Mouse (Mus musculus): ENCODE measurements around the gene Olfr159. TPM values are rescaled to one million over a fixed set of nuclear protein-coding genes. Genes with fewer than 3 reads are reported as not detected.
A peak's percentile ranks its signal among the peaks of the same experiment; 100 is the strongest.

The Olfr159 gene
- total RNA-seq, 2 experiments from 2014 or later: not detected

DNA sequence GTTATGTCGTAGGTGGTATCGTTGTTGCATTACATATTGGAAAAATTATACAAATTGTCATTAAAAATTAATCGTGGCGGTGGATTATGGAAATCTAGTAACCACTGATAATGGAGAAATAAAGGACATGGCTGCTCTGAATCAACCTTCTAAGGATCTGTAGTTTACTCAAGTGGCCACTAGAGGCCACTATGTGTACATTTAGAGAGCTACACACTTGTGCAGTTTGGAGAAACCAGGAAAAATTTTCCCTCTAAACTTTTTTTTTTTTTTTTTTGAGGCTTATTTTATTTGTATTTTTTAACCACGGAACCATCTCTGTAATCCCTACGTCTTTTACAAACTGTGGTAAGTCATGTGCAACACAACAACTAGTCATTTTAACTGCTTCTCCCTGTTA is 25.6 kb downstream of the Olfr159 start:
- DNase-seq (ENCODE audit: extremely low spot score in 1 of 2, low spot score in 2 of 2): no peak
- peak; percentile 82 for TF ChIP-seq CTCF (IDR thresholded peaks at IDR 0.05)
- Histone ChIP-seq H3K4me3 (no peak overlapping the region), H3K27ac (no peak overlapping the region)
- intact Hi-C loops (cut with DNase I): loop anchor here (2.0 to 10.0 kb wide), 2 partner anchors 116 to 240 kb away; partner anchors contain the start of gene Ccin

DNA sequence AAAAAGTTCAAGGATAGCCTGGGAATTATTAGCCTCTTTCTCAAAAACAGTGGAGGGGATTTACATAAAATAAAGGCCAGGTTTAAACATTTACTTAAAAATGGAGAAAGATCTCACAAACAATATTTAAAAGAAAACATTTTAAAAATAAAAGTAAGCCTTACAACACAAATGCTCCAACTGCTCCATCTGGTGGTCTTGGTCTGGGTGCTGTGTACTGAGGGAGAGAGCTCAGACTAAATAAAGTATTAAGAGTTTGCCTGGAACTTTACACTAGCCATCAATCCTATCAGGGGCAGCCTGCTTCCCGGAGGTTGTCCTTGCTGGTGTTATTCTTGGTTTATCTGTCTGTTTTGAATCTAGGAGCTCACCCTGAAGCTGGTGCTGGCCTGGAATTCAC is 27.7 kb downstream of the Olfr159 start:
- Histone ChIP-seq H3K27ac (no peak overlapping the region), H3K4me3 (no peak overlapping the region)
- no peak for DNase-seq (ENCODE audit: extremely low spot score in 1 of 2, low spot score in 2 of 2)
- TF ChIP-seq CTCF (IDR thresholded peaks at IDR 0.05): peak; percentile 48
- intact Hi-C loops (cut with DNase I): loop anchor here (10.0 kb wide), 1 partner anchor 242 kb away; the partner anchor contains the start of gene Ccin

- intact Hi-C loops (cut with DNase I): loop anchor here (10.0 kb wide), 1 partner anchor 242 kb away; the partner anchor contains the start of gene Ccin
- DNase-seq (ENCODE audit: extremely low spot score in 1 of 2, low spot score in 2 of 2): no peak
- TF ChIP-seq CTCF (IDR thresholded peaks at IDR 0.05): no peak
- H3K27ac ChIP-seq: no peak overlapping the region
- H3K4me3 ChIP-seq: no peak overlapping the region
Observed at GRCm38 (mm10) chr4:43742637-43743036, 28.2 kb downstream of the Olfr159 start.

GRCm38 (mm10) chr4:43741526-43741925 is 29.3 kb downstream of the Olfr159 start:
- H3K27ac ChIP-seq: no peak overlapping the region
- DNase-seq (ENCODE audit: extremely low spot score in 1 of 2, low spot score in 2 of 2): no peak
- no peak for TF ChIP-seq CTCF (IDR thresholded peaks at IDR 0.05)
- intact Hi-C loops (cut with DNase I): loop anchor here (10.0 kb wide), 1 partner anchor 243 kb away; the partner anchor contains the start of gene Ccin
- no peak overlapping the region for H3K4me3 ChIP-seq

GRCm38 (mm10) chr4:43738989-43739674 is 31.7 kb downstream of the Olfr159 start:
- intact Hi-C loops (cut with DNase I): no loop called here
- Histone ChIP-seq H3K27ac (no peak overlapping the region), H3K4me3 (no peak overlapping the region)
- DNase-seq (ENCODE audit: extremely low spot score in 1 of 2, low spot score in 2 of 2): no peak
- no peak for TF ChIP-seq CTCF (IDR thresholded peaks at IDR 0.05)

GRCm38 (mm10) chr4:43737144-43737543 is 33.7 kb downstream of the Olfr159 start:
- no peak for TF ChIP-seq CTCF (IDR thresholded peaks at IDR 0.05)
- H3K27ac ChIP-seq: no peak overlapping the region
- DNase-seq (ENCODE audit: extremely low spot score in 1 of 2, low spot score in 2 of 2): no peak
- H3K4me3 ChIP-seq: no peak overlapping the region
- intact Hi-C loops (cut with DNase I): no loop called here

GRCm38 (mm10) chr4:43733186-43733585 is 37.6 kb downstream of the Olfr159 start:
- DNase-seq (ENCODE audit: extremely low spot score in 1 of 2, low spot score in 2 of 2): no peak
- Histone ChIP-seq H3K27ac (no peak overlapping the region), H3K4me3 (no peak overlapping the region)
- intact Hi-C loops (cut with DNase I): no loop called here
- no peak for TF ChIP-seq CTCF (IDR thresholded peaks at IDR 0.05)

- no peak for DNase-seq (ENCODE audit: extremely low spot score in 1 of 2, low spot score in 2 of 2)
- intact Hi-C loops (cut with DNase I): no loop called here
- TF ChIP-seq CTCF (IDR thresholded peaks at IDR 0.05): no peak
- no peak overlapping the region for H3K27ac ChIP-seq
- H3K4me3 ChIP-seq: no peak overlapping the region
Observed at GRCm38 (mm10) chr4:43732171-43732570, 38.6 kb downstream of the Olfr159 start.

- no peak for DNase-seq (ENCODE audit: extremely low spot score in 1 of 2, low spot score in 2 of 2)
- TF ChIP-seq CTCF (IDR thresholded peaks at IDR 0.05): no peak; the same call in 1 of the 2 replicates
- intact Hi-C loops (cut with DNase I): no loop called here
- Histone ChIP-seq H3K4me3 (no peak overlapping the region), H3K27ac (peak overlapping the region; percentile 21)
Observed at GRCm38 (mm10) chr4:43730750-43731297, 40.0 kb downstream of the Olfr159 start.

DNA sequence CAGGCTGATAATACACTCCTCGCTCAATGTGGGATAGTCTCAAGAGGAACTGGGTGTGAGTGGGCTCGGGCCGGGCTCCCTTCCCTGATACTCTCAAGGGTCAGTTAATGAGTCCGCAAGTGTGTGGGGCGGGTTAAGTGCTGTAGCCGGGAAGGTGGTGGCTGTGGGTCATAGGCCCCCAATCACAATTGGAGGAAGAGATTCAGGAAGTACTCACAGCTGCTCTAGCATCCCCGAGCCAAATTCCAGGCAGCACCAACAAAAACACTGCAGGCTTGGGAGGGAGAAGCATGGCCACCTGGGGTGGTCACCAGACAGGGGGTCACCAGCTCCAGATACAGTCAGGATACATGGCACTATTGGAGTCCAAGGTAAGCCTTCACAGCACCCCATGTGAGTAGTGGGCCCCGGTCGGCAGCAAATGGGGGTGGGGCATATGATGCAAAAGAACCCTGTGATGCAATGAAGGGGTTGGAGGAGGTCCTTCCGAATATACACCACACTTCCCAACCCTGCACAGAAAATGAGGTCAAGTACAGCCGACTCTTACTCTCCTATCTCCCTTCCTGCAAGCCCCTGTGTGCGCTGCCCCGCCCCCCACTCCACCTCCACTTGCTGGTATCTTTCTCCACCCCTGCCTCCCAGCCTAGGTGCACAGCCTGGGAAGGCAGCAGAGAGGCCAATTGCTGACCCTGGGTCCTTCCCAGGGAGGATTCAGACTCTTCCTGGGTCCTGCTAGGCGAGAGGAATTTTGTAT is 40.8 kb downstream of the Olfr159 start, which contains the start of gene Spaar:
TSS of gene Spaar (plus strand) at position 241 of the 757 bp plus-strand sequence.
- no peak within 1 kb of the TSS for H3K4me3 ChIP-seq
- H3K27ac ChIP-seq: peak within 1 kb of the TSS; percentile 50
- DNase-seq (ENCODE audit: extremely low spot score in 1 of 2, low spot score in 2 of 2): no peak
- intact Hi-C loops (cut with DNase I): no loop called here
- TF ChIP-seq CTCF (IDR thresholded peaks at IDR 0.05): no peak

DNA sequence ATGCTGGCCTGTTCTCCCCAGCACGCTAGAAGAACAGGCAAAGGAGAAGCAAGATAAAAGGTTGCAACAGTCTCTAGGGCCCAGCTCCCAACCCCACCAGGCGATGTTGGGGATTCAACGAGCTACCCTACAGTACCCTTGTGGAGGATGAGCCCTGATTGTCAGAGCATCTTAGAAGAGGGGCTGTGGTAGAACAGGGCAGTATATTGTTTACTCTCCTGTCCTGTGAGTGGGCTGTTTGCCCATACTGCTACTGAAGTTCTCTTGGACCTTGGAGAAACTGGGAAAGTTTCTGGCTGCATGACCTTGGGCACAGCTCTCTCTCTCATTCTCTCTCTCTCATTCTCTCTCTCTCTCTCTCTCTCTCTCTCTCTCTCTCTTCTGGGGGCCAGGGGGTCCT is 41.7 kb downstream of the Olfr159 start:
- Histone ChIP-seq H3K27ac (peak overlapping the region; percentile 50; the same call in 1 of the 2 replicates), H3K4me3 (no peak overlapping the region)
- intact Hi-C loops (cut with DNase I): no loop called here
- no peak for TF ChIP-seq CTCF (IDR thresholded peaks at IDR 0.05)
- DNase-seq (ENCODE audit: extremely low spot score in 1 of 2, low spot score in 2 of 2): no peak

GRCm38 (mm10) chr4:43728576-43728954 is 42.2 kb downstream of the Olfr159 start:
- Histone ChIP-seq H3K27ac (peak overlapping the region; percentile 51; the same call in 1 of the 2 replicates), H3K4me3 (no peak overlapping the region)
- no peak for TF ChIP-seq CTCF (IDR thresholded peaks at IDR 0.05)
- intact Hi-C loops (cut with DNase I): no loop called here
- no peak for DNase-seq (ENCODE audit: extremely low spot score in 1 of 2, low spot score in 2 of 2)

All from left cerebral cortex, adult 2 months (tissue).